Mouse (Mus musculus) midbrain, postnatal 0 days (tissue): ENCODE data around the gene Tax1bp1. TPM values are rescaled to one million over a fixed set of nuclear protein-coding genes. Genes with fewer than 3 reads are reported as not detected.

ENCODE experiments used
- ATAC-seq: fragments of 200-750 bp; cut with Nextera tagmentation; 2 replicates; pipeline ENCODE4 v1.8.0; 2017; ENCODE audit warnings: moderate number of reproducible peaks, mild to moderate bottlenecking, moderate TSS enrichment, moderate library complexity; ENCODE audit not compliant: low FRiP score
- DNase-seq: peaks from one replicate; pipeline ENCODE4 v3.0.0-alpha.2; 2015; ENCODE audit warnings: low spot score
- H3K27ac ChIP-seq: fragments of 300-500 bp; sonication (generic); 2 replicates; pipeline ENCODE4 v1.5.1; 2014; ENCODE audit warnings: low read depth, mild to moderate bottlenecking, low read length, mixed read lengths
- H3K27me3 ChIP-seq: fragments of 300-500 bp; sonication (generic); 2 replicates; pipeline ENCODE4 v1.6.1; 2014; ENCODE audit warnings: low read length, control low read depth, mixed read lengths; ENCODE audit not compliant: insufficient read depth
- H3K36me3 ChIP-seq: fragments of 300-500 bp; sonication (generic); 2 replicates; pipeline ENCODE4 v1.6.1; 2014; ENCODE audit warnings: low read length, control low read depth, mixed read lengths; ENCODE audit not compliant: insufficient read depth
- H3K4me1 ChIP-seq: fragments of 300-500 bp; sonication (generic); 2 replicates; pipeline ENCODE4 v1.6.1; 2014; ENCODE audit warnings: mild to moderate bottlenecking, control low read depth, antibody characterized with exemption, low read length, mixed read lengths; ENCODE audit not compliant: insufficient read depth
- H3K4me2 ChIP-seq: fragments of 300-500 bp; sonication (generic); 2 replicates; pipeline ENCODE4 v1.6.1; 2014; ENCODE audit warnings: low read depth, mild to moderate bottlenecking, low read length, mixed read lengths; ENCODE audit not compliant: poor library complexity, severe bottlenecking
- H3K4me3 ChIP-seq: fragments of 300-500 bp; sonication (generic); 2 replicates; pipeline ENCODE4 v1.5.1; 2014; ENCODE audit warnings: low read depth, mild to moderate bottlenecking, low read length, moderate library complexity
- H3K9ac ChIP-seq: fragments of 300-500 bp; sonication (generic); replicated peaks from 2 replicates; pipeline ENCODE4 v1.6.1; 2014; ENCODE audit warnings: mild to moderate bottlenecking, low read length, moderate library complexity, mixed read lengths; ENCODE audit not compliant: poor library complexity, severe bottlenecking
- H3K9me3 ChIP-seq: fragments of 300-500 bp; sonication (generic); 2 replicates; pipeline ENCODE4 v1.6.1; 2016; ENCODE audit warnings: low read length, control low read depth
- CTCF ChIP-seq: IDR thresholded peaks from 2 replicates; pipeline ENCODE4 v1.5.1; 2016; ENCODE audit warnings: antibody characterized with exemption, mild to moderate bottlenecking
- WGBS: fragments of 180-500 bp; shearing (Covaris S2); extraction: QIAGEN DNeasy Blood & Tissue Kit; methylation state at CpG from one replicate; pipeline ENCODE4 v1.1.7; 2014; 5-methylcytosine and 5-hydroxymethylcytosine counted together
- polyA plus RNA-seq: library from polyadenylated mRNA; unstranded; fragments of >200 nt; fragmentation: Nextera tagmentation; extraction: Ambion mirVana; gene quantifications from 2 replicates; pipeline ENCODE4 v1.2.1, GENCODE M21; 2015
- total RNA-seq: library from RNA; depleted of rRNA; stranded (reverse); fragments of >200 nt; gene quantifications from 2 replicates; pipeline ENCODE4 v1.2.3, GENCODE M21; 2014

Gene Tax1bp1
- total and polyA plus RNA-seq, 2 experiments from 2014 or later, result 61.4 to 160 TPM

GRCm38 (mm10) chr6:52765206-52765605, 51.7 kb downstream of the Tax1bp1 start:
- no peak for ATAC-seq
- Histone ChIP-seq H3K9ac (no peak overlapping the region), H3K4me3 (no peak overlapping the region), H3K4me1 (no peaks in the 10 kb centered on the region), H3K9me3 (no peaks in the 10 kb centered on the region), H3K36me3 (peaks cover 22% of the 10 kb centered on the region), H3K27ac (no peak overlapping the region), H3K27me3 (no peaks in the 10 kb centered on the region), H3K4me2 (no peak overlapping the region)
- DNase-seq, result no peak
- WGBS, result 72% methylated on average over 7 of the region's 7 CpGs
- TF ChIP-seq CTCF, result no peak

- H3K4me3 ChIP-seq, result no peak overlapping the region
- no peak overlapping the region for H3K9ac ChIP-seq
- ATAC-seq (no peak), DNase-seq (no peak)
- no peak overlapping the region for H3K27ac ChIP-seq
- 86% methylated on average over 1 of the region's 1 CpGs for WGBS
- no peak for TF ChIP-seq CTCF
- no peaks in the 10 kb centered on the region for H3K9me3 ChIP-seq
- no peaks in the 10 kb centered on the region for H3K27me3 ChIP-seq
- no peak overlapping the region for H3K4me2 ChIP-seq
- H3K4me1 ChIP-seq, result no peaks in the 10 kb centered on the region
- peaks cover 23% of the 10 kb centered on the region for H3K36me3 ChIP-seq
Measured at GRCm38 (mm10) chr6:52770789-52771188, 57.3 kb downstream of the Tax1bp1 start.

- H3K4me3 ChIP-seq, result no peak overlapping the region
- ATAC-seq, result no peak
- no peak overlapping the region for H3K9ac ChIP-seq
- H3K36me3 ChIP-seq, result peaks cover 16% of the 10 kb centered on the region
- no peak overlapping the region for H3K27ac ChIP-seq
- no peak for TF ChIP-seq CTCF
- H3K27me3 ChIP-seq, result no peaks in the 10 kb centered on the region
- H3K9me3 ChIP-seq, result no peaks in the 10 kb centered on the region
- DNase-seq, result no peak
- H3K4me2 ChIP-seq, result no peak overlapping the region
- no peaks in the 10 kb centered on the region; the same call in 1 of the 2 replicates for H3K4me1 ChIP-seq
- WGBS, result 90% methylated on average over 5 of the region's 5 CpGs
Measured at GRCm38 (mm10) chr6:52773132-52773531, 59.6 kb downstream of the Tax1bp1 start.

GRCm38 (mm10) chr6:52775350-52775749, 61.8 kb downstream of the Tax1bp1 start:
- Histone ChIP-seq H3K27ac (no peak overlapping the region), H3K4me3 (no peak overlapping the region), H3K4me1 (no peaks in the 10 kb centered on the region; the same call in 1 of the 2 replicates), H3K9ac (no peak overlapping the region), H3K27me3 (no peaks in the 10 kb centered on the region), H3K9me3 (no peaks in the 10 kb centered on the region), H3K36me3 (peaks cover 9% of the 10 kb centered on the region), H3K4me2 (no peak overlapping the region)
- no peak for ATAC-seq
- 81% methylated on average over 3 of the region's 3 CpGs for WGBS
- TF ChIP-seq CTCF, result no peak
- no peak for DNase-seq

- no peaks in the 10 kb centered on the region for H3K9me3 ChIP-seq
- WGBS, result 88% methylated on average over 8 of the region's 8 CpGs
- H3K36me3 ChIP-seq, result peaks cover 9% of the 10 kb centered on the region
- no peak for DNase-seq
- no peaks in the 10 kb centered on the region for H3K27me3 ChIP-seq
- H3K4me1 ChIP-seq, result no peaks in the 10 kb centered on the region; the same call in 1 of the 2 replicates
- ATAC-seq, result no peak
- H3K4me3 ChIP-seq, result no peak overlapping the region
- no peak for TF ChIP-seq CTCF
- H3K27ac ChIP-seq, result no peak overlapping the region
- no peak overlapping the region for H3K4me2 ChIP-seq
- H3K9ac ChIP-seq, result no peak overlapping the region
Measured at GRCm38 (mm10) chr6:52775956-52776355, 62.4 kb downstream of the Tax1bp1 start.

- no peak overlapping the region for H3K9ac ChIP-seq
- H3K4me2 ChIP-seq, result no peak overlapping the region
- peak overlapping the region; percentile 27 for H3K27ac ChIP-seq
- ATAC-seq, result no peak
- no peak for DNase-seq
- H3K4me3 ChIP-seq, result no peak overlapping the region
- H3K4me1 ChIP-seq, result no peaks in the 10 kb centered on the region; the same call in 1 of the 2 replicates
- no peak for TF ChIP-seq CTCF
- no peaks in the 10 kb centered on the region for H3K9me3 ChIP-seq
- peaks cover 5% of the 10 kb centered on the region for H3K36me3 ChIP-seq
- H3K27me3 ChIP-seq, result no peaks in the 10 kb centered on the region
- 48% methylated on average over 8 of the region's 8 CpGs for WGBS
Measured at GRCm38 (mm10) chr6:52777034-52777433, 63.5 kb downstream of the Tax1bp1 start.
